Mouse (Mus musculus) lung, postnatal 4 days (tissue): Measurements from ENCODE around the gene Apoe.

ENCODE experiments used
- DNase-seq, 2 experiments: peaks; one replicate each; pipeline ENCODE4 v3.0.0; 2021

Apoe gene

GRCm38 (mm10) chr7:19716055-19716682 is 17.2 kb upstream of the Apoe start:
- DNase-seq = no peak

GRCm38 (mm10) chr7:19715239-19716054 is 16.5 kb upstream of the Apoe start, which contains the start of gene Tomm40:
TSS of gene Tomm40 (minus strand) at chr7:19715438.
- peak; percentile 99 to 100 for DNase-seq

GRCm38 (mm10) chr7:19714836-19715235 is 15.8 kb upstream of the Apoe start:
- DNase-seq = no peak

- DNase-seq = no peak
These were observed 14.6 kb upstream of the Apoe start for GRCm38 (mm10) chr7:19713598-19713997.

- peak in 1 of 2 experiments; percentile 38 for DNase-seq
These were observed 14.2 kb upstream of the Apoe start for GRCm38 (mm10) chr7:19713196-19713595.

- no peak for DNase-seq
These were observed 13.4 kb upstream of the Apoe start for GRCm38 (mm10) chr7:19712414-19712813.

GRCm38 (mm10) chr7:19710650-19711049 is 11.7 kb upstream of the Apoe start:
- DNase-seq = no peak

GRCm38 (mm10) chr7:19705271-19705670 is 6.3 kb upstream of the Apoe start:
- no peak for DNase-seq

GRCm38 (mm10) chr7:19704475-19704874 is 5.5 kb upstream of the Apoe start:
- DNase-seq = no peak

- DNase-seq = no peak
These were observed 4.0 kb upstream of the Apoe start for GRCm38 (mm10) chr7:19702859-19703555.

GRCm38 (mm10) chr7:19701069-19701761 is 2.2 kb upstream of the Apoe start:
- peak; percentile 85 for DNase-seq

- DNase-seq = no peak
These were observed 1.5 kb upstream of the Apoe start for GRCm38 (mm10) chr7:19700299-19701068.

- no peak for DNase-seq
These were observed 800 bp upstream of the Apoe start for GRCm38 (mm10) chr7:19699827-19700148.

GRCm38 (mm10) chr7:19697949-19698906 is 760 bp downstream of the Apoe start:
- peak in 1 of 2 experiments; percentile 46 for DNase-seq

GRCm38 (mm10) chr7:19696336-19696873 is 2.6 kb downstream of the Apoe start:
- DNase-seq = no peak

GRCm38 (mm10) chr7:19695881-19696280 is 3.1 kb downstream of the Apoe start:
- no peak for DNase-seq

- DNase-seq = no peak
These were observed 3.8 kb downstream of the Apoe start for GRCm38 (mm10) chr7:19695213-19695594.

- DNase-seq = no peak
These were observed 4.4 kb downstream of the Apoe start for GRCm38 (mm10) chr7:19694336-19695212.

GRCm38 (mm10) chr7:19693421-19693820 is 5.6 kb downstream of the Apoe start:
- DNase-seq = peak; percentile 79 to 91
